Comparison of ENCODE assay signal across 9 mouse cellular contexts in the genomic region with DNA sequence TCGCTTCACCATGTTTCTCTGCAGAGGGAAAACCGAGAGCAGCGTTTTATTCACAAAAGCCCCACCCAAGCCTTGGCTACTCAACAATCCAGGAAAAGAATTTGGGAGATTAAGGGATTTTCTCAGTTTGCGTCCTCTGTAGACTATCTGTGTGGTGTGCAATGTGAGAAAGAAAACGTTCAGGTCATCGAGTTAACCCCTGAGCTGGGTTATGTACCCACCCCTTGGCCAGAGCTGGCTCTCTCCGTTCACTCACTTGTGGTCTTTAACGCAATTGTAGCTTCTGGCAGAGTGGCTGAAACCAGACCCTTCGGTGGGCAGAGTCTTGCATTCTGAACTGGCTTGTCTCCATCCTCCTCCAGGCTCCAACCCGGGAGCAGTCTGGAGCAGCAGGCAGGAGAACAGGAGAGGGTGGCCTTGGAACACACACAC. TPM values are rescaled to one million over a fixed set of nuclear protein-coding genes. Genes with fewer than 3 reads are reported as not detected.
DNase-seq lines count a peak whose midpoint lies in the region; ATAC-seq and TF ChIP-seq lines count a peak whose summit lies in the region.
"Had no signal": no experiment of that assay in that cellular context is flagged by ENCODE, and none has a peak within 500 bp of the region (broad histone marks: within the 10 kb centered on the region; RNA-seq: fewer than 3 reads in every experiment).

No protein-coding gene starts in this region.

- peak overlapping the region; percentile 55 for H3K4me2 ChIP-seq in embryonic facial prominence, embryonic 13.5 days
- peak overlapping the region; percentile 44 for H3K4me2 ChIP-seq in hindbrain, embryonic 16.5 days (ENCODE audit: low read length)
- H3K4me2 ChIP-seq in midbrain, embryonic 13.5 days (replicated peaks): peak overlapping the region; percentile 37; the same call in 1 of the 2 replicates

- TF ChIP-seq CTCF in layer of hippocampus, adult 2 months (conservative IDR thresholded peaks at IDR 0.05): no peak

- peak overlapping the region; percentile 42 for H3K4me3 ChIP-seq in layer of hippocampus, adult 2 months
- H3K4me3 ChIP-seq in embryonic facial prominence, embryonic 13.5 days: peak overlapping the region; percentile 30
- H3K4me3 ChIP-seq in hindbrain, embryonic 16.5 days (ENCODE audit: low read length): peak overlapping the region; percentile 13; the same call in 1 of the 2 replicates
- no peak overlapping the region for H3K4me3 ChIP-seq in midbrain, embryonic 13.5 days (replicated peaks)

- WGBS in embryonic facial prominence, embryonic 13.5 days: 22% methylated on average over 10 of the region's 10 CpGs
- WGBS in hindbrain, embryonic 16.5 days: 51% methylated on average over 10 of the region's 10 CpGs
- WGBS in midbrain, embryonic 13.5 days: 30% methylated on average over 10 of the region's 10 CpGs

- DNase-seq in layer of hippocampus, adult 2 months (ENCODE audit: low spot score in 2 of 2): no peak
- DNase-seq in layer of hippocampus, adult 9-11 months: no peak
- DNase-seq in frontal cortex, postnatal 36 days (ENCODE audit: low spot score in 2 of 2): no peak
- DNase-seq in cerebellum, adult 11-12 months: no peak

- peak; percentile 60; the same call in 1 of the 2 replicates for ATAC-seq in embryonic facial prominence, embryonic 13.5 days (ENCODE audit: insufficient number of reproducible peaks, insufficient read depth, low FRiP score, low TSS enrichment, low read depth)
- peak; percentile 74 for ATAC-seq in hindbrain, embryonic 16.5 days
- peak; percentile 70 for ATAC-seq in midbrain, embryonic 13.5 days
- no peak for ATAC-seq in megakaryocyte progenitor cell, adult 5-6 weeks (replicated peaks; ENCODE audit: poor library complexity)

- H3K36me3 ChIP-seq in embryonic facial prominence, embryonic 13.5 days: no peaks in the 10 kb centered on the region
- H3K36me3 ChIP-seq in hindbrain, embryonic 16.5 days (ENCODE audit: control insufficient read depth, insufficient read depth, low read length): no peaks in the 10 kb centered on the region
- no peaks in the 10 kb centered on the region for H3K36me3 ChIP-seq in midbrain, embryonic 13.5 days

- no peaks in the 10 kb centered on the region for H3K9me3 ChIP-seq in embryonic facial prominence, embryonic 13.5 days
- no peaks in the 10 kb centered on the region for H3K9me3 ChIP-seq in hindbrain, embryonic 16.5 days (ENCODE audit: control insufficient read depth, low read length)
- H3K9me3 ChIP-seq in midbrain, embryonic 13.5 days: no peaks in the 10 kb centered on the region

- H3K9ac ChIP-seq in embryonic facial prominence, embryonic 13.5 days: 0 out of 2 replicates have a peak overlapping the region, but pooled peaks have one; percentile 27
- no peak overlapping the region for H3K9ac ChIP-seq in hindbrain, embryonic 16.5 days (ENCODE audit: low read depth, low read length)
- no peak overlapping the region for H3K9ac ChIP-seq in midbrain, embryonic 13.5 days (replicated peaks)

- no peaks in the 10 kb centered on the region for H3K27me3 ChIP-seq in embryonic facial prominence, embryonic 13.5 days
- no peaks in the 10 kb centered on the region for H3K27me3 ChIP-seq in hindbrain, embryonic 16.5 days (replicated peaks; ENCODE audit: control insufficient read depth, insufficient read depth, low read length)
- H3K27me3 ChIP-seq in midbrain, embryonic 13.5 days: no peaks in the 10 kb centered on the region

- H3K27ac ChIP-seq in layer of hippocampus, adult 2 months: peak overlapping the region; percentile 81; the same call in 1 of the 2 replicates
- H3K27ac ChIP-seq in embryonic facial prominence, embryonic 13.5 days: peak overlapping the region; percentile 88
- peak overlapping the region; percentile 65 for H3K27ac ChIP-seq in hindbrain, embryonic 16.5 days (ENCODE audit: low read depth, low read length)
- peak overlapping the region; percentile 39; the same call in 1 of the 2 replicates for H3K27ac ChIP-seq in midbrain, embryonic 13.5 days

- peaks cover 34% of the 10 kb centered on the region for H3K4me1 ChIP-seq in embryonic facial prominence, embryonic 13.5 days
- H3K4me1 ChIP-seq in hindbrain, embryonic 16.5 days (ENCODE audit: control insufficient read depth, insufficient read depth, low read depth, low read length): peaks cover 2% of the 10 kb centered on the region; the same call in 1 of the 2 replicates
- peaks cover 18% of the 10 kb centered on the region for H3K4me1 ChIP-seq in midbrain, embryonic 13.5 days (replicated peaks)

RNA-seq across cellular contexts. Expression of gene Fmo1, which starts 6.8 kb away (rescaled TPM):
- total RNA-seq in layer of hippocampus, adult 2 months (2021): 10 to 100 TPM in 1 of 2 experiments, 1 to 10 TPM in 1; 7.5 to 13.5 TPM
- polyA plus RNA-seq in embryonic facial prominence, embryonic 13.5 days (2015; fragmentation: Nextera tagmentation; extraction: Ambion mirVana): 21.3 and 35.1 TPM in 2 replicates
- polyA plus RNA-seq in hindbrain, embryonic 16.5 days (2015; fragmentation: Nextera tagmentation; extraction: Ambion mirVana): 39.6 and 42.2 TPM in 2 replicates
- 14.9 and 15.2 TPM in 2 replicates for polyA plus RNA-seq in midbrain, embryonic 13.5 days (2015; fragmentation: Nextera tagmentation; extraction: Ambion mirVana)
- not detected in 2 replicates for total RNA-seq in megakaryocyte progenitor cell, adult 5-6 weeks (2015)
- total RNA-seq in megakaryocyte progenitor cell, adult 5-6 weeks (2017): not detected in 2 replicates

RNA-seq across cellular contexts. Expression of gene Fmo2, which starts 39.0 kb away (rescaled TPM):
- total RNA-seq in layer of hippocampus, adult 2 months (2021): 1 to 10 TPM; 2.4 to 2.7 TPM
- 2.8 and 3.3 TPM in 2 replicates for polyA plus RNA-seq in embryonic facial prominence, embryonic 13.5 days (2015; fragmentation: Nextera tagmentation; extraction: Ambion mirVana)
- 0.09 and 0.29 TPM in 2 replicates for polyA plus RNA-seq in hindbrain, embryonic 16.5 days (2015; fragmentation: Nextera tagmentation; extraction: Ambion mirVana)
- 0.13 TPM in 1 of 2 replicates, not detected in the other for polyA plus RNA-seq in midbrain, embryonic 13.5 days (2015; fragmentation: Nextera tagmentation; extraction: Ambion mirVana)
- not detected in 2 replicates for total RNA-seq in megakaryocyte progenitor cell, adult 5-6 weeks (2015)
- total RNA-seq in megakaryocyte progenitor cell, adult 5-6 weeks (2017): not detected in 2 replicates
- total RNA-seq: ES-E14 had no signal

RNA-seq across cellular contexts. Expression of gene Fmo4, which starts 45.8 kb away (rescaled TPM):
- not detected for total RNA-seq in layer of hippocampus, adult 2 months (2021)
- 0.46 and 0.67 TPM in 2 replicates for polyA plus RNA-seq in embryonic facial prominence, embryonic 13.5 days (2015; fragmentation: Nextera tagmentation; extraction: Ambion mirVana)
- 0.54 and 0.78 TPM in 2 replicates for polyA plus RNA-seq in hindbrain, embryonic 16.5 days (2015; fragmentation: Nextera tagmentation; extraction: Ambion mirVana)
- polyA plus RNA-seq in midbrain, embryonic 13.5 days (2015; fragmentation: Nextera tagmentation; extraction: Ambion mirVana): 0.40 and 1.1 TPM in 2 replicates
- total RNA-seq in megakaryocyte progenitor cell, adult 5-6 weeks (2015): not detected in 2 replicates
- not detected in 2 replicates for total RNA-seq in megakaryocyte progenitor cell, adult 5-6 weeks (2017)
- total RNA-seq: ES-E14 had no signal
